ENCODE assay signal across 13 mouse cellular contexts in genomic region chr11:70368626-70369025, GRCm38 (mm10). TPM values are rescaled to one million over a fixed set of nuclear protein-coding genes. Genes with fewer than 3 reads are reported as not detected.
"Had no signal": no experiment of that assay in that cellular context is flagged by ENCODE, and none has a peak within 500 bp of the region (broad histone marks: within the 10 kb centered on the region; RNA-seq: fewer than 3 reads in every experiment).

No protein-coding gene starts in this region.

RNA-seq across cellular contexts. Expression of gene Alox15, which starts 16.8 kb away (rescaled TPM):
- polyA plus RNA-seq: erythroblast, embryonic 14.5 days; forebrain, embryonic 14.5 days; forebrain, embryonic 15.5 days; forebrain, embryonic 16.5 days; forebrain, postnatal 0 days had no signal

RNA-seq across cellular contexts. Expression of gene Alox12e, which starts 46.2 kb away (rescaled TPM):
- polyA plus RNA-seq: cerebellum, adult 2 months; cortical plate, adult 2 months; embryonic facial prominence, embryonic 10.5 days; embryonic facial prominence, embryonic 12.5 days; erythroblast, embryonic 14.5 days; forebrain, embryonic 10.5 days; forebrain, embryonic 11.5 days; forebrain, embryonic 12.5 days; forebrain, embryonic 13.5 days; forebrain, embryonic 14.5 days; forebrain, embryonic 15.5 days; forebrain, embryonic 16.5 days had no signal
